Mouse (Mus musculus) kidney, postnatal 36 days (tissue): ENCODE measurements around the gene Setd6.

Experiments
- DNase-seq, 2 experiments: peaks; one replicate each; pipeline ENCODE4 v3.0.0; 2021 to 2022; ENCODE audit warnings: mixed read lengths in 2 of 2

Setd6 gene

DNA sequence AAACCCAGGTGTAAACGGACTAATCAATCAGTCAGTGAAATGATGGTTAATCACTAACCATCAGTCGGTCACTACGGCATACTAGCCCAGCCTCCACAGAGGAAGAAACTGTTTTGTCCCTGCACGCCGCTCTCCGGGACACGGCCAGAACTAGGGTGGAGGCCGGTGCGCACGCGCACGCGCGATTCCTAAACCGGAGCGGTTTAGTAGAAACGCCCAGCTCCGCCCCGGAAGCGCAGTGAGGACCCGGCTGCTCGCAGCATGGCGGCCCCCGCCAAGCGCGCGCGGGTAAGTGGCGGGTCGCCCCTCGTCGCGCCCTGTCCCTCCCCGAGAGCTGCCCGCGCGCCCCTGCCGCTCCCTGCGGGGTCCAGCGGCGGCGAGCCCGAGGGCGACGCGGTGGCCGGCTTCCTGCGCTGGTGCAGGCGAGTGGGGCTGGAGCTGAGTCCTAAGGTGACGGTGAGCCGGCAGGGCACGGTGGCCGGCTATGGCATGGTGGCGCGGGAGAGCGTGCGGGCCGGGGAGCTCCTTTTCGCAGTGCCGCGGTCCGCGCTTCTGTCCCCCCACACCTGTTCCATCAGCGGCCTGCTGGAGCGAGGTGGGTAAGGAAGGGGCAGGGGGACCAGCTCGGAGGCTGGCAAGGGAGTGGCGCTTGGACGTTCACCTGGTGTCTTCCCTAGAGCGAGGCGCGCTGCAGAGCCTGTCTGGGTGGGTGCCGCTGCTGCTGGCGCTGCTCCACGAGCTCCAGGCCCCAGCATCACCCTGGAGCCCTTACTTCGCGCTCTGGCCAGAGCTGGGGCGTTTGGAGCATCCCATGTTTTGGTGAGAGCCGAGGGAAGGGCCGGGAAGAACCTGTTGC, at the start of gene Setd6:
Gene Setd6 (plus strand): TSS at position 206 of the 856 bp plus-strand sequence.
- peak; percentile 91 to 94 for DNase-seq

- DNase-seq, result no peak
Measured at GRCm38 (mm10) chr8:95668163-95668958, 47.3 kb upstream of the Setd6 start.

DNA sequence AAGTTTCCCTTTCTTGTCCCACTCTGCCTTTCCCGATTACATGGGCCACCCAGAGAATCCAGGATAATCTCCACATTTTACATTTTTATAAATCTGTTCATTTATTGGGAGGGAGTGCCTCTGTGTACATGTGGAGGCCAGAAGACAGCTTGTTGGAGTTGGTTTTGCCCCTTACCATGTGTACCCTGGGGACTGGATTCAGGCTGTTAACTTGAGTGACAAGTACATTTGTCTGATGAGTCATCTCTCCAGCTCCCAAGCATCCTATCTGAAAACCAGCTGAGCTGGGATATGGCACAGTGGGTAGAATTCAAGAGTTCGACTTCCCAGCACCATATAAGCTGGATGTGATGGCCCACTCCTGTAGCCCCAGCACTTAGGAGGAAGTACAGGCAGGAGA, 45.7 kb upstream of the Setd6 start:
- no peak for DNase-seq

DNA sequence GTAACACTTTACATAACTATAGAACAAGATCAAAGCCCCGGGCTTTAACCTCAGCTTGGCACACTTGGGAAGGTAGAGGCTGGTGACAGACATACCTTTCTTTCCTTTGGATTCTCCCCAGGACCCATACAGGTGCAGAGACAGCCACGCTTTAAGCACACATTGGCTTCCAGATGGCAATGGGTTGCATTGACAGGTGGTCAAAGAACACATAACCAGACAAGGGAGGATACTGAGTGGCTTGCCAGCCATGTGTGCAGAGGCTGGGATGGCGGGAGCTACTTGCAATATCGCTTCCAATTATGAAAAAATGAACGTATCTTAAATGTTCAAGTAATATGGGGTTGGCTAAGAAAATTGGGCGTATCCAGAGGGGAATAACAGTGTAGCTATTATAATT, 43.8 kb upstream of the Setd6 start:
- no peak for DNase-seq

- no peak for DNase-seq
Measured at GRCm38 (mm10) chr8:95672811-95673210, 42.9 kb upstream of the Setd6 start.

GRCm38 (mm10) chr8:95676631-95677030, 39.0 kb upstream of the Setd6 start, which contains the start of gene Ndrg4:
Gene Ndrg4 (plus strand): TSS chr8:95676980.
- DNase-seq, result peak in 1 of 2 experiments; percentile 3

DNA sequence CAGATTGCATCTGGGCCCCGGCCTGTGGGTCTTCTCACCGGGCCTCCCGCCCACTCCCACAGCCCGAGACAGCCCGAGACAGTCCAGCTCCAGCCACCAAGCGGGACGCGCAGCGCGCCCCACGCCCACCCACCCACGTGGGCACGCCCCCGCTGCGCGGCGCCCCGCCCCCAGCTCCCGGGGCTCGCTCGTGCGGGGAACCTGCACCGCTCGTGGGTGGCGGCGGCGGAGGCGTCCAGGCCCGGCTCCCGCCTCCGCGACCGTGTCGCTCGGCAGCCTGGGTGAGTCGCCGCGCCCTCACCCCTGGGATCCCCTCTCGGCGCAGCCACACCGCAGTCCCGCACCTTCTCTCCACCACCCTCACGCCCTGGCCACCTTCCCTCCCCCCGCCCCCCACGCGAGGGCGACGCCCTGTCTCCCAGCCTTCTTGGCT, 38.1 kb upstream of the Setd6 start:
- peak in 1 of 2 experiments; percentile 14 for DNase-seq

- DNase-seq, result peak in 1 of 2 experiments; percentile 23
Measured at GRCm38 (mm10) chr8:95678024-95678611, 37.6 kb upstream of the Setd6 start.

DNA sequence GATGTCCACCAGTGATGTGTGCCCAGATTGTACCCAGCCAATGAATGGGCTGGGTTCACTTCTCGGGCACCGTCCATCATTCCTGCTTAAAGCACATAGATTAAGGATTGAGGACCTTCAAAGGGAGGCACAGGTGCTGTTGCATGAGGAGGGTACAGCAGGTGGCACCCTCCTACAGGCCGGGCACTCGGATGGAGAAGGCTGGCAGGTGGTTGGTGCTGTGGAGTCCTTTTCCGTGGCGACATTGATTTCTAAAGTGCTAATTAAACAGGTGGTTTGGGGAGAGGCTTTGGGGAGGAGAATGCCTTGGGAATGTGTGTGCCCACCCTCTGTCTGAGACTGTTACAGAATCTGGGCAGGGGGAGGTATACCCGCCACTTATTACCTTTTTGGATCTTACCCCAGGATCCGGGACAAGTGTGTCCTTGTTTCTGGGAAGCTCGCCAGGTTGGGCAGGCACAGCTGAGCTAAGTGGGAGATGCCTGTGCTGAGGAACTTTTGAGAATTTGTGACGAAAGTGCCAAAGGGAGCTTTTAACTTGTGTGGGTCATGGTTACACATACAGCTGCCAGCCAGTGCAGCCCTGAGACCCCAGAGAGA, 27.5 kb upstream of the Setd6 start:
- peak in 1 of 2 experiments; percentile 34 for DNase-seq

DNA sequence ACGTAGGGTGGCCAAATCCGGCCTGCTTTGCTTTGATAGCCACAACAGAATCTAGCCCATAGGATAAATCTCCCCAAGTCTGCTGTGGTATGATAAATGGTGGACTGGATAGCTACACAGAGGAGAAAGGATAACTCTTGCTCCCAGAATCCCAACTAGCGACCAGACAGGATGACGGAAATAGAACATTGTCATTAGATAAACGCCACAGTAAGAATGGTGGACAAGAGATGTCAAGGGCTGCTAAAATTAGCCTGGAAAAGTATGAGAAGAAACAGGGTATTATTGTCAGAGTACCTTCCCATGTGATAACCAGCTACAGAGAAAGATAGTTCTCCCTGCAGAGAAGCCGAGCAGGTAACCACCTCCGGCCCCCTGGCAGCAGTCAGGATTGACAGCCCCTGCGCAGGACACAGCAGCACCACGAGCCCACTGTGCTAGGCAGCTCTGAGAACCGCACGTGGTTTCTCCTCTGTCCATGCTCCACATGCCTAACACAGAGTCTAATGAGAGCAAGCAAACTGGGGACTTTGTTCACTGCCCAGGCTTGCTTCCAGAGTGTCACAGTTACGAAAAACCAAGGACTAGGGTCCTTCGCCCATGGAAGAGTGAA, 24.6 kb upstream of the Setd6 start:
- DNase-seq, result peak in 1 of 2 experiments; percentile 31

- DNase-seq, result no peak
Measured at GRCm38 (mm10) chr8:95694631-95695030, 21.1 kb upstream of the Setd6 start.

DNA sequence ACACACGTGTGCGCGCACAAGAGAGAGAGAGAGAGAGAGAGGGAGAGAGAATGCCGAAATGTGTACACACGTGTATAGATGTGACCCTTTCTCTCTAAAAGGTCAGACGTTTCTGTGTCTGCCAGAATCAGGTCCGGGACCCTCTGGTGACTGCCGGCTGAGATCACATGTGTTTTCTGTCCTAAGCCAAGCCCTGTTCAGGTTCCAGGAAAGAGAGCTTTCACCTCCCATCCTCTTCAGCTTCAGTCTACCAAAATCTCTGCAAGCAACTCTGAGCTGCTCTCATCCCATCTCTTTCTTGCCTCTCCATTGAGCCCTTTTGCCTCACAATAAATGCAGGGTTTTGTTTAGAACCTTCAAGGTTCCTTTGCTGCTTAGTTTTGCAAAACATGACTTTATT, 19.0 kb upstream of the Setd6 start:
- DNase-seq, result no peak

DNA sequence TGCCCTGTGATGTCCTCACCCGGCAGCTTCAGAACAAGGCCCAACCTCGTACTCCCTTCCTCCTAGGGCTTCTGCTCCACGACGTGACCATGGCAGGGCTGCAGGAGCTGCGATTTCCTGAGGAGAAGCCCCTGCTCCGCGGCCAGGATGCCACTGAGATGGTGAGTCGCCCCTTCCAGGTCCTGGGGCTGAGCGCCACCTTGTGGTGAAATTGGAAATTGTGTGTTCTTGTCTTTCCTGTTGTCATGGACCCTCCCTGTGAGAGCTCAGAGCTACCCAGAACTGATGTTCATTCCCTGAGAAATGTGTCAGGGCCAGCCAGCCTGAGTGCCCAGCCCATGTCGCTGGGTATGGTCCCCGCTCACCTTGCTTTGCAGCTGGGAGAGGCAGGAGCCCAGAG, 18.6 kb upstream of the Setd6 start:
- DNase-seq, result peak; percentile 56 to 89

- no peak for DNase-seq
Measured at GRCm38 (mm10) chr8:95698179-95698578, 17.5 kb upstream of the Setd6 start.

DNA sequence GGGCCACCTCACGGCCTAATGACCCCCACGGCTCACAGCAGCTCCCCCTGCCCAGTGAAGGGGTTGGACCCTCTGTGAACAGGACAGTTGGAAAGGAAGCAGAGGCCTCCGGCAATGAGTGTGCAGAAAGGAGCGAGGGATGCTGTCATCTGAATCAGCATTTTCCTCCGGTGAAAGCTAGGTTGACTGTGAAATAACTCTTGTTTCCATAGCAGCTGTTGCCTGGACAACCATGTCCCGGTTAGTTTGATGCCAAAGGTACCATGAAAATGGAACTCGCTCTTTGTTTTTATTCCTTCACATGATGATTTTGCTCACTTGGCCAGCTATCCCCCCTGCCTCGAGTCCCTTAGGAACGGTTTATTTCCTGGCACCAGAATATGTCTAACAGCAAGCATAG, 15.4 kb upstream of the Setd6 start:
- no peak for DNase-seq

DNA sequence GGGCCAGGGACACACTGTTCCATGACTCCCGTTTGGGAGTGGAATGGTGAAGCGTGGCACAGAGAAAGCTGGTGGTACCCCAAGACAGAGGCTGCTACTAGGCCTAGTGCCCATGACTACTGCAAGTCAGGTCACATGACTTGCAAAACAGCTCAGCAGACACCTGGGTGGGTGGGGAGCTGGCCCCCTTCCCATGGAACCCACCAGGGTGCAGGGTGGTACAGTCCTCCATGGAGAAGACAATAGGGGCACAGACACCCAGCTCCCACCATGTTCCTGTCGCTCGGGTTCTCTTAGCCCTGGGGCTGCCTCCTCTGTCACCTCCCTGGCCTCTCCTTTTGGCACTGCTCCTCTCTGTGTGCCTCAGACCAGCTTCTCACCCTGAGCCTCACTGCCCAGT, 13.9 kb upstream of the Setd6 start:
- no peak for DNase-seq

- peak; percentile 73 to 77 for DNase-seq
Measured at GRCm38 (mm10) chr8:95702480-95703446, 12.9 kb upstream of the Setd6 start.

DNA sequence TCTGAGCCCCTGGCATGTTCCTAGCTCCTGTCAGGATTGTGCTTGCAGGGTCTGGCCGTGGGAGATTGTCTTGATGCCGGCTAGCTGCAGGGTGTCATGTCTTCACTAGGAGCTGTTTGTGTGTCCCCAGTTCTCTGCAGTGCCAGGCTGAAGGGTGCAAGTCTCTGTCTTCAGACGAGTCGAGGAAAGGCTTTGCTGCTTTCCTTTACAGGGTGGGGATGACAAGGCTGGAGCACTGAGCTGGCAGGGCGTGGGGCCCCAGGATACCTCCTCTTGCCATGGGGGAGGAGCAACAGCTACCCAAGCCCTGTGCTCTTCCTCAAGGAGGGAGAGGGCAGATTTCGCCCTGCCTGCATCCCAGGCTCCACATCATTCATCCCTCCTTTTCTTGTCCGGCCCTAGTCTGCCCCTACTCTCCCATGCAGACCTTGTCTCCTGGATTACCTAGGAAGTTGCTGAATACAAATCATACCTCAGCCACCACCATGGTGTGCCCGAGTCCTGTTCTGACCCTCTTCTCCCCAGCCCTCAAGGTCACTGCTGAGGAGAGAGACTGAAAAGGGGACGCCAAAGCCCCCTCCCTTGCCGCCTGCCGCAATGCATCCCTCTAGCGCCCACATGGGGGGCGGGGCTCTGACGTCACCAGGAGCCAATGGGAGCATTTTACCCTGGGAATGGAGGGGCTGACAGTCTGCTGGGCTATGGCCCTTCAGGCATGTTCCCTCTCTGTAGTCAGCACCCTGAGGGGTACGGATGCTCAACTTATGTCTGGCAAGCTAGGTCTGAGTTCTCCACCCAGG, 12.0 kb upstream of the Setd6 start:
- peak in 1 of 2 experiments; percentile 36 for DNase-seq

- DNase-seq, result no peak
Measured at GRCm38 (mm10) chr8:95704538-95704937, 11.1 kb upstream of the Setd6 start.

GRCm38 (mm10) chr8:95709579-95709978, 6.1 kb upstream of the Setd6 start:
- DNase-seq, result peak; percentile 58 to 72
